Mouse (Mus musculus) spleen, adult 18-20 months (tissue): ENCODE results near the gene Apoc1.
"Not testable (repeated sequence)": the region's sequence is repeated elsewhere in the genome, so short reads cannot be mapped to it uniquely, and the experiment has no call there.

ENCODE experiments used
- DNase-seq, 2 experiments: peaks; one replicate each; pipeline ENCODE4 v3.0.0; 2022; ENCODE audit warnings: mixed read lengths in 2 of 2

Apoc1 gene

GRCm38 (mm10) chr7:19704475-19704874 lies 12.0 kb upstream of the Apoc1 start:
- DNase-seq = no peak

- no peak for DNase-seq
Measured at GRCm38 (mm10) chr7:19702859-19703555, 10.5 kb upstream of the Apoc1 start.

- peak; percentile 59 to 65 for DNase-seq
Measured at GRCm38 (mm10) chr7:19701069-19701761, 8.8 kb upstream of the Apoc1 start.

GRCm38 (mm10) chr7:19700299-19701068 lies 8.0 kb upstream of the Apoc1 start:
- no peak for DNase-seq

- no peak for DNase-seq
Measured at GRCm38 (mm10) chr7:19699827-19700148, 7.3 kb upstream of the Apoc1 start.

GRCm38 (mm10) chr7:19698907-19699826 lies 6.7 kb upstream of the Apoc1 start, which contains the start of gene Apoe:
TSS of gene Apoe (minus strand) at chr7:19699188.
- peak; percentile 36 to 47 for DNase-seq

GRCm38 (mm10) chr7:19697949-19698906 lies 5.8 kb upstream of the Apoc1 start:
- no peak for DNase-seq

- DNase-seq = no peak
Measured at GRCm38 (mm10) chr7:19696336-19696873, 3.9 kb upstream of the Apoc1 start.

GRCm38 (mm10) chr7:19695881-19696280 lies 3.4 kb upstream of the Apoc1 start:
- DNase-seq = no peak

GRCm38 (mm10) chr7:19695213-19695594 lies 2.7 kb upstream of the Apoc1 start:
- no peak for DNase-seq

GRCm38 (mm10) chr7:19694336-19695212 lies 2.1 kb upstream of the Apoc1 start:
- no peak for DNase-seq

- peak in 1 of 2 experiments; percentile 16 for DNase-seq
Measured at GRCm38 (mm10) chr7:19693421-19693820, 961 bp upstream of the Apoc1 start.

GRCm38 (mm10) chr7:19691434-19691833 lies 1.0 kb downstream of the Apoc1 start:
- no peak for DNase-seq

GRCm38 (mm10) chr7:19690845-19691244 lies 1.6 kb downstream of the Apoc1 start:
- DNase-seq = no peak

- no peak for DNase-seq
Measured at GRCm38 (mm10) chr7:19688611-19689010, 3.8 kb downstream of the Apoc1 start.

- DNase-seq = no peak
Measured at GRCm38 (mm10) chr7:19688101-19688500, 4.4 kb downstream of the Apoc1 start.

GRCm38 (mm10) chr7:19686927-19687583 lies 5.4 kb downstream of the Apoc1 start:
- DNase-seq = not testable (repeated sequence)

GRCm38 (mm10) chr7:19686521-19686920 lies 5.9 kb downstream of the Apoc1 start:
- DNase-seq = no peak

GRCm38 (mm10) chr7:19685374-19685773 lies 7.1 kb downstream of the Apoc1 start:
- no peak for DNase-seq
